Mouse (Mus musculus) effector memory CD4-positive, alpha-beta T cell, adult 7 months (primary cell): Measurements from ENCODE around the gene Tmem219. TPM values are rescaled to one million over a fixed set of nuclear protein-coding genes. Genes with fewer than 3 reads are reported as not detected.

Experiments used
- polyA plus RNA-seq: library from polyadenylated mRNA; unstranded; fragments of 100-300 nt; shearing (Covaris generic); gene quantifications from one replicate; pipeline ENCODE4 v1.2.1, GENCODE M21; 2017

Gene Tmem219
- polyA plus RNA-seq: 41.2 TPM

DNA sequence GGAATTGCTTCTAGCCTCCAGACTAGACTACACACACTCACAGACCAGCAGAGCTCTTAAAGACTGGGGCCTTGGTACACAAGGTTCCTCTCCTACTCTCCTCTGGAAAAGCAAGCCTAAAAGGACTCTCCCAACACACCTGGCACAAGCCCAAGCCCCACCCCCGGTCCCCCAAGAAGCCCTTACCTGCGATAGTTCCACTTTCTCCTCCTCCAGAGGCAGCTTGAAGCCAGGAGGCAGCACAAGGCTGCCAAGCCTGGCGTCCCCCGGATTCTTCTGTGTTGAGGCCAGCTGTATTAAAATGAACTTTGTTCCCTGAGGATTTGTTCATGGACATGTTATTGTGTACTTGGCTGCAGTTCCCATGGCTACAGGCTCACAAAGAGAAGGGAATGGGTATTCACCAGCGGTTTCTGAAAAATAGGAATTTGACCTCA, at the start of gene Tmem219:
Gene Tmem219, minus strand, starts transcription at position 294 of the 437 bp plus-strand sequence.

DNA sequence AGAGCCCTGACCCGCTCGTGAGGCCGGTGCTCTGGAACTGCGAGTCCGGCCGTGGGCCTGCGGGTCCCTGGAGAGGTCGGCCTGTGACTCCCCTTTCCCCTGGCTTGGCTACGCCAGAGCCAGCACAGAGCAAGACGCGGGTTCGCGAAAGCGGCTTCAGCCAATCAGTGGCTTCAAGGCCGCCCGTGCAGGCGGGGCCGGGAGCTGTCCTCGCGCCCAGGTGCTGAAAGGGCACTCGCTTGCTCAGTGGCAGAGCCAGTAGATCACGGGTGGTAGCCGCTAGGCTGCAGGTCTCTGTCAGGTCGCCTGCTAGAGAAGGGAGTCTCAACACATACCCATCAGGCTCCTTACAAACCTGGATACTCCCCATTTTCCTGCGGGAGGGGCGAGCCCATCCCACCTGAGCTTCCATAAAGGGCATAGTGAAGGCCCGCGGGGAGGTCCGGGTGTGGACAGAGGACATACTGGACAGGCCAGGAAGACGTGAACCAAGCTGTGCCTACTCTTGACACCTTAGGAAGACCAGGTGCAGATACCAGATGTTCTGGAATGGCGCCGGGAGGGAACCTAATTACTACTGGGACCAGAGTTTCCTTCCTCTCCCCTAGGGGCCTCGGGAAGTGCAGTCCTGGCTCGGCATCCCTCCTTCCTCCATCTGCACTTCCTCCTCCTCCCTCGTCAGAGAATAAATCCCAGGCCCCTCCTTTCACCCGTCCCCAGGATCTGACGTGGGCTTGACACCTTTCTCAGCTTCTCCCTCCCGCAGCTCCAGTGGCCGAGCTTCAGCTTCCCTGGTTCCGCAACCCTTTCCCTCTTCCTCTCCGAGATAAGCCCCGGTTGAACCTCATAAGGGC, 27.3 kb upstream of the Tmem219 start, which contains the start of gene Sez6l2:
Gene Sez6l2, plus strand, starts transcription at position 771 of the 854 bp plus-strand sequence.

DNA sequence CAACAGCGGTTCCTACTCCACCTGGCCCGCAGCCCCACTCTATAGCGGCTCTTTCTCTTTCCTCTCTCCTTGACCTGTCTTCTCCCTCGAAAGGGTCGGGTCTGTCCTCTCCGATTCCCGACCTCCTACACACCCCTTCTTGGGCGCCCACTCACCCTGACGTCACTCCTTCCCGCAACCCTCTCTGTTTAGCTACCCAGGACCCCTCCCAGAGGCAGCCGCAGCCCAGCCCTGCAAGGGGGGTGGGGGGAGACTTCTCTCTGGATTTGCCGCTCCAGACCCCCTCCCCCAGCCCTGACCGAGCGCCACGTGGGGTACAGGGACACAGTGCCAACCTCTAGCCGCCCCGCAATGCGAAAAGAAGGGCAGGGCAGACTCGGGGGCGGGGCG, 26.7 kb upstream of the Tmem219 start, which contains the start of gene Asphd1:
Gene Asphd1, minus strand, starts transcription at position 180 of the 390 bp plus-strand sequence.

DNA sequence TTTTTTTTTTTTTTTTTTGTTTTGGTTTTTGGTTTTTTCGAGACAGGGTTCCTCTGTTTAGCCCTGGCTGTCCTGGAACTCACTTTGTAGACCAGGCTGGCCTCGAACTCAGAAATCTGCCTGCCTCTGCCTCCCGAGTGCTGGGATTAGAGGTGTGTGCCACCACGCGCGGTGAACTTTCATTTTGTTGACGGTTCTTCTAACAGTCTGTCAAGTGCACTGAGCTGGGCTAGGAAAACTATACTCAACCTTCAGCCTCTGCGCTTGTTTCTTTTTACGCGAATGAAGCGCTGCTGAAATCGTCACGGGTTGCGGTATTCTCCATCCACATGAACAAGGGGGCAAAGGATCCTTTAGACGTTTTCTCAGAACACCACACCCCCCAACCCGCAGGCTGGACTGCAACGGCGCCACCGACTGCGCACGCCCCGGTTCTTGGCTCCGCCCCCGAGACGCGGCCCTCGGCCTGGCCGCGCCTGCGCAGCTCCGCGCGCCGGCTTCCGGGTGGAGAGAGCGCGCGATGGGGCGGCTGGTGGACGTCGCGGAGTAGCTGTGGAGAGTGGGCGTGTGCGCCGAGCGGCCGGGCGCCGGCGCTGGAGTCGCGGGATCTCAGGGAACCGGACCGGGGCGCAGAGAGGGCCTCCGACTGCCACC, 5.8 kb upstream of the Tmem219 start, which contains the start of gene Kctd13:
Gene Kctd13, plus strand, starts transcription at position 496 of the 654 bp plus-strand sequence.

DNA sequence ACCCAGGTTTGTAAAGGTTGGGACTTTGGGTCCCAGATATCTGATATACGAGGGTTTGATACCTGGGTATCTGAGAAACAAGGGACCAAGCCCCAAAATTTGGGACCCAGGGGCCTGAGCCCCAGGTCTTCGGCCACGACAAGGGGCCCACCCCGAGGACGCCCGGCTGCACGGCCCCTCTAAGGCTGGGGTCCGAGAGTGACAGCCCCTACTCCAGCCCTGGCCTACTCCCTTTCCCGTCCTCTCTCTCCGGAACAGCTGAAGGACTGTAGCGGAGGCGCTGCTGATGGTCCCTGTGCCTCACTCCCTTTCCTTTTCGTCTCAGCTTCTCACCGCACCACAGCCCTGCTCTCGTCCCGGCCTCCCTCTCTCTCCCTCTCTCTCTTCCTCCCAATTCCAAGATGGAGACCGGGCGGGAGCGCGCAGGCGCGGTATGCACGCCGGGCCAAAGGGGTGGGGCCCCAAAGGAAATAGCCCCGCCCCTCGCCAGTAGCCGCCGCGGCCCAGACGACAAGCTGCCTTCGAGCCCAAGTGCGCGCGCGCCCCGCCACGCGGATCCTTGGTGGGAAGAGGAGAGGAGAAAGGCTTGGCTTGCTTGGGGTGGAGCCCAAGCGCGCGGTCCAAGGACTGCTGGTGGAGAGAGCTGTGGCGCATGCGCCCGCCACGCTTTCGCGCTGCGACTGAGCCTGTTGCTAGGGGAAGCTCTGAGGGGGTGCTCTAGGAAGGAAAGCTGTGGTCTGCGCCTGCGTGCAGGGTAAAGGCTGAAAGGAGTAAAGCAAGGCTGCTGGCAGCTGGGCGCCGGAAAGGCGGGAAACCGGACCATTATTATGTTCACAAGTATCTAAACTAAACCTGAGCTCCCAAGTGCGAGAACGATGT, 38.2 kb downstream of the Tmem219 start, which contains the start of gene Taok2:
Gene Taok2, minus strand, starts transcription at position 418 of the 879 bp plus-strand sequence.

DNA sequence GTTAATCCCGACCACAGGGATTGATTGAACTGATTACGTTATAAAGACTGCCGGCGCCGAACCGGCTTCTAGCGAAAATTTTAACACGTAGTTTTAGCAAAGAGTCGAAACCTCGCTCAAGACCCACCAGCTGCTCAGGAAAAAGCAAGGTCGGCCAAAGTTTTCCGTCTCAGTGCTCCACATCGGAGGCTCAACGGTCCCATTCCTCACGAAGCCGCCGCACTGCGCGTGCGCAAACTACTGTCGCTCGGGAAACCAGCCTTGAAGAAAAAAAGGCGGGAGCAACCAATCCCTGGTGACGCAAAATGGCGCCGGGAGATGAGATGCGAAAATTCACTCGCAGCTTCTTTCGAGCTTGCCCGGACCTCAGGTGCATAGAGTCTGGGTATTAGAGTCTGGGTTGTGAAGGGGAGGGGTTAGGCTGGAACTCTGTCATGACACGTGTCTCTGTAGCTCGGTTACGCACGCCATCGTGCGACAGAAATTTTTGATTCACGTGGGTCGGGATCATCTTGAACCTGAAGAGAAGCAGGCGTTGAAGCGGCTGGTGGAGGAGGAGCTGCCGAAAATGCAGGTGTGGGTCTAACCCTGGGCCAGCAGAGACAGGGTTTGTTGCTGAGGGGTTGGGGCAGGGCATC, 60.5 kb downstream of the Tmem219 start, which contains the start of gene Ino80e:
Gene Ino80e, minus strand, starts transcription at position 231 of the 638 bp plus-strand sequence.

DNA sequence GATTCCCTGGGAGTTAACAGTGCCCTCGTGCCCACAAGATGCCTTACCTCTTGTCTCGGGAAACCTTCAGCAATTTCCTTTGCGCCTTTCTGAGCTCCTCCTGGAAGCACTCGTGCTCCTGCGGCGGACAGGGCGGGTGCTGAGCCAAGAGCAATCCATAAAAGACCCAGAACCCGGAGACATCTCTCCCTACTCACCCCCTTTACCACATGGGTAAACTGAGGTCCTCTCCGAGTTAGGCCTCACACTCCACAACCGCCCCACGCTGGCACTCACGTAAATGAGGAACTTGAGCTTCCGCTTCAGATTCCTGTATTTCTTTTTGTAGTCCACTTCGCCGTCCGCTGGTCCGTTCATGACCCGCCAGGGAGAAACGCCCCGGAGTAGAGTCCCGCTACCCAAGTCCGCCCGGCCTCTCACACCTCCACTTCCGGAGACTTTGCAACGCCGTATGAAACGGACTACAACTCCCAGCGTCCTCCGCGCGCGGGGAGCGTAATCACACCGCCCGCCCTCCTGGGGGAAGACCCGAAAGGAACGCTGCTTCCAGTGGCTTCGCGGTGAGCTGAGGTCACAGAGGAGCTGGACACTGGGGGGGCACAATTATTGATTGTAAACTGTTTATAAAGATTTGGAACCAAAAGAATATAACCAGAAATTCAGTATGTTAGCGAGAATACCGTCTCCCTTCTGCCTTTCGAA, 61.1 kb downstream of the Tmem219 start, which contains the start of gene Hirip3:
Gene Hirip3, plus strand, starts transcription at position 544 of the 702 bp plus-strand sequence.

DNA sequence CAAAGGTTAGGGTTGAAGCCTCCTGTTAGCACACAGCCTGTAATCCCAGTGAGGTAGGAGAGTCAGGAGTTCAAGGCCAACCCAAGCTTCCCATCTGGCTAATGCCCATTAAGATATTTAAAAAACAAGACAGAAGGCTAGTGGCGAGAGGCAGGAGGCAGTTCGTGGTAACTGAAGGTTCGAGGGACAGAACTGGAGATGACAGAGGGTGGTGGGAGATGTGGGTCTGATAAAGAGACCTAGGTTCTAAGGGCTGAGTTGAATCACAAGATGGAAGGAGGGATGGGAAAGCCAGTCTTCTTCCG, 75.6 kb downstream of the Tmem219 start, which contains the start of gene Doc2a:
Gene Doc2a, plus strand, starts transcription at position 301 of the 305 bp plus-strand sequence.

Other genes starting within 250 kb of the Tmem219 start
- 0.29 TPM for gene Sult1a1, start 246.5 kb downstream of the Tmem219 start, polyA plus RNA-seq
- 102 TPM for gene Bola2, start 227.5 kb downstream of the Tmem219 start, polyA plus RNA-seq
- 2.0 TPM for gene Slx1b, start 227.1 kb downstream of the Tmem219 start, polyA plus RNA-seq
- gene Coro1a, start 215.1 kb downstream of the Tmem219 start, polyA plus RNA-seq: 1,760 TPM
- gene Mapk3, start 163.3 kb downstream of the Tmem219 start, polyA plus RNA-seq: 18.7 TPM
- 2.5 TPM for gene Gdpd3, start 156.6 kb downstream of the Tmem219 start, polyA plus RNA-seq
- gene Ypel3, start 146.0 kb downstream of the Tmem219 start, polyA plus RNA-seq: 341 TPM
- gene Tbx6, start 141.4 kb downstream of the Tmem219 start, polyA plus RNA-seq: 2.8 TPM
- gene Ppp4c, start 130.4 kb downstream of the Tmem219 start, polyA plus RNA-seq: 405 TPM
- not detected for gene Fam57b, start 125.2 kb downstream of the Tmem219 start, polyA plus RNA-seq
- gene 4930451I11Rik, start 91.3 kb downstream of the Tmem219 start, polyA plus RNA-seq: not detected
- 0.45 TPM for gene Doc2a, start 75.5 kb downstream of the Tmem219 start, polyA plus RNA-seq
- 13.9 TPM for gene Hirip3, start 60.9 kb downstream of the Tmem219 start, polyA plus RNA-seq
- gene Ino80e, start 60.5 kb downstream of the Tmem219 start, polyA plus RNA-seq: 55.1 TPM
- gene Taok2, start 38.2 kb downstream of the Tmem219 start, polyA plus RNA-seq: 39.3 TPM
- gene Kctd13, start 6.0 kb upstream of the Tmem219 start, polyA plus RNA-seq: 37.4 TPM
- 0.30 TPM for gene Asphd1, start 26.7 kb upstream of the Tmem219 start, polyA plus RNA-seq
- gene Sez6l2, start 27.6 kb upstream of the Tmem219 start, polyA plus RNA-seq: 0.27 TPM
- gene Cdipt, start 53.0 kb upstream of the Tmem219 start, polyA plus RNA-seq: 127 TPM
- 0.57 TPM for gene Cdiptos, start 53.2 kb upstream of the Tmem219 start, polyA plus RNA-seq
- 75.7 TPM for gene Mvp, start 91.7 kb upstream of the Tmem219 start, polyA plus RNA-seq
- gene Pagr1b, start 93.6 kb upstream of the Tmem219 start, polyA plus RNA-seq: 1.7 TPM
- 49.8 TPM for gene Pagr1a, start 94.4 kb upstream of the Tmem219 start, polyA plus RNA-seq
- 13.4 TPM for gene Gm42742, start 98.2 kb upstream of the Tmem219 start, polyA plus RNA-seq
- 4.9 TPM for gene Prrt2, start 98.3 kb upstream of the Tmem219 start, polyA plus RNA-seq
- 66.5 TPM for gene Maz, start 104.1 kb upstream of the Tmem219 start, polyA plus RNA-seq
- 3.0 TPM for gene Kif22, start 119.6 kb upstream of the Tmem219 start, polyA plus RNA-seq
- not detected for gene Zg16, start 164.4 kb upstream of the Tmem219 start, polyA plus RNA-seq
- gene AI467606, start 168.4 kb upstream of the Tmem219 start, polyA plus RNA-seq: 70.4 TPM
- gene Qprt, start 199.3 kb upstream of the Tmem219 start, polyA plus RNA-seq: 11.2 TPM
- gene Spn, start 214.9 kb upstream of the Tmem219 start, polyA plus RNA-seq: 49.4 TPM